Mouse (Mus musculus) stomach, postnatal 0 days (tissue): ENCODE data around the gene Tbc1d9b. TPM values are rescaled to one million over a fixed set of nuclear protein-coding genes. Genes with fewer than 3 reads are reported as not detected.
A peak's percentile ranks its signal among the peaks of the same experiment; 100 is the strongest.

ENCODE experiments used
- ATAC-seq: fragments of 200-750 bp; cut with Nextera tagmentation; 2 replicates; pipeline ENCODE4 v1.8.0; 2017; ENCODE audit not compliant: low FRiP score, low TSS enrichment
- DNase-seq: peaks from one replicate; pipeline ENCODE4 v3.0.0-alpha.2; 2016; ENCODE audit warnings: low spot score
- H3K27ac ChIP-seq: fragments of 300-500 bp; sonication (generic); replicated peaks from 2 replicates; pipeline ENCODE4 v1.5.1; 2014; ENCODE audit warnings: mild to moderate bottlenecking, control low read depth
- H3K27me3 ChIP-seq: fragments of 300-500 bp; sonication (generic); 2 replicates; pipeline ENCODE4 v1.6.1; 2014; ENCODE audit warnings: low read length; ENCODE audit not compliant: control insufficient read depth, insufficient read depth
- H3K36me3 ChIP-seq: fragments of 300-500 bp; sonication (generic); 2 replicates; pipeline ENCODE4 v1.6.1; 2014; ENCODE audit warnings: low read length, mixed read lengths; ENCODE audit not compliant: control insufficient read depth, insufficient read depth
- H3K4me1 ChIP-seq: fragments of 300-500 bp; sonication (generic); replicated peaks from 2 replicates; pipeline ENCODE4 v1.6.1; 2014; ENCODE audit warnings: antibody characterized with exemption; ENCODE audit not compliant: control insufficient read depth, insufficient read depth
- H3K4me2 ChIP-seq: fragments of 300-500 bp; sonication (generic); replicated peaks from 2 replicates; pipeline ENCODE4 v1.6.1; 2014; ENCODE audit warnings: low read depth, mild to moderate bottlenecking, control low read depth, moderate library complexity
- H3K4me3 ChIP-seq: fragments of 300-500 bp; sonication (generic); 2 replicates; pipeline ENCODE4 v1.5.1; 2014; ENCODE audit warnings: low read depth, low read length, control low read depth
- H3K9ac ChIP-seq: fragments of 300-500 bp; sonication (generic); 2 replicates; pipeline ENCODE4 v1.6.1; 2014; ENCODE audit warnings: mild to moderate bottlenecking, low read length, control low read depth, mixed read lengths
- H3K9me3 ChIP-seq: fragments of 300-500 bp; sonication (generic); 2 replicates; pipeline ENCODE4 v1.6.1; 2016; ENCODE audit warnings: low read length; ENCODE audit not compliant: control insufficient read depth
- CTCF ChIP-seq: IDR thresholded peaks from 2 replicates; pipeline ENCODE4 v1.5.1; 2016; ENCODE audit warnings: antibody characterized with exemption, low read depth, mild to moderate bottlenecking, moderate library complexity
- EP300 ChIP-seq: optimal IDR thresholded peaks from 2 replicates; pipeline ENCODE3; 2016; ENCODE audit warnings: antibody characterized with exemption
- WGBS: fragments of 180-500 bp; shearing (Covaris S2); extraction: QIAGEN DNeasy Blood & Tissue Kit; methylation state at CpG from one replicate; pipeline ENCODE4 v1.1.7; 2014; 5-methylcytosine and 5-hydroxymethylcytosine counted together
- polyA plus RNA-seq: library from polyadenylated mRNA; unstranded; fragments of >200 nt; fragmentation: Nextera tagmentation; extraction: Ambion mirVana; gene quantifications from 2 replicates; pipeline ENCODE4 v1.2.1, GENCODE M21; 2015

Tbc1d9b gene
- polyA plus RNA-seq, 1 experiment from 2014 or later, result 13.9 TPM

DNA sequence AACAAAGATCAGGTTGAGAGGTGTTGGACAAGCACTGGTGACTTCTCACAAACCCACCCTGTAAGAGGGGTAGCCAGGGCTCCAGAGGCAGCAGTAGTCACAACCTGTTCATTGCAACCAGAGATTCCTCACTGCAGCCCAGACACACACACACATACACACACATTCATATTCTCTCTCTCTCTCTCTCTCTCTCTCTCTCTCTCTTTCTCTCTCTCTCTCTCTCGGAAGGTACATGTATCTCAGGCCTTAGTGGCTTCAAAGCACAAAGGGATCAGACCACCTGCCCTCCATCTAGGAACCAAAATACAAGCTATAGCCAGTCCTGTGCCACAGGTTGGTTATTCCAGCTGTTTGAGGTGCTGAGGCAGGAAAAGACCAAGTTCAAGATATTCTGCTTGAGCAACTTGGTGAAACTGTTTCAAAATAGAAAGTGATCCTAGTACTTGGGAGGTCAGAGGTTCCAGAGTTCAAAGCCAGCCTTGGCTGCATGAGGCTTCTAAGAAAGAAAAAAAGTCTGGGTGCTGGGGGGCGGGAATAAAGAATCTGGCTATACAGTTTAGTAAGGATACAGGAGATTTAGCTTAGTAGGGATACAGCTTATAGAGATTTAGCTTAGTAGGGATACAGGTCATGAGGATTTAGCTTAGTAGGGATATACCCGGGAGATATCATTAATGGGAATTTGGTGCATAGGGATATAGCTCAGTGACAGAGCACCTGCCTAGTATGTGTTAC is 80.3 kb downstream of the Tbc1d9b start:
- Histone ChIP-seq H3K9ac (peak overlapping the region; percentile 100), H3K4me2 (peak overlapping the region; percentile 69)
- 96% methylated on average over 3 of the region's 3 CpGs for WGBS

GRCm38 (mm10) chr11:50212060-50212739 is 81.0 kb downstream of the Tbc1d9b start:
- Histone ChIP-seq H3K4me2 (no peak overlapping the region), H3K27ac (peak overlapping the region; percentile 81), H3K4me3 (no peak overlapping the region), H3K4me1 (peaks cover 13% of the 10 kb centered on the region; the same call in 1 of the 2 replicates), H3K27me3 (no peaks in the 10 kb centered on the region), H3K9ac (no peak overlapping the region), H3K36me3 (peaks cover 2% of the 10 kb centered on the region), H3K9me3 (no peaks in the 10 kb centered on the region)
- DNase-seq, result no peak
- TF ChIP-seq CTCF, result no peak
- no peak for TF ChIP-seq EP300
- no peak for ATAC-seq
- 68% methylated on average over 3 of the region's 3 CpGs for WGBS

More for the DNA sequence above, 80.3 kb downstream of the Tbc1d9b start:
- Histone ChIP-seq H3K36me3 (peaks cover 9% of the 10 kb centered on the region), H3K27me3 (no peaks in the 10 kb centered on the region), H3K4me3 (peak overlapping the region; percentile 100), H3K27ac (peak overlapping the region; percentile 100), H3K9me3 (no peaks in the 10 kb centered on the region), H3K4me1 (peaks cover 13% of the 10 kb centered on the region; the same call in 1 of the 2 replicates)
- DNase-seq (no peak), ATAC-seq (no peak)
- TF ChIP-seq EP300, result no peak
- no peak for TF ChIP-seq CTCF

DNA sequence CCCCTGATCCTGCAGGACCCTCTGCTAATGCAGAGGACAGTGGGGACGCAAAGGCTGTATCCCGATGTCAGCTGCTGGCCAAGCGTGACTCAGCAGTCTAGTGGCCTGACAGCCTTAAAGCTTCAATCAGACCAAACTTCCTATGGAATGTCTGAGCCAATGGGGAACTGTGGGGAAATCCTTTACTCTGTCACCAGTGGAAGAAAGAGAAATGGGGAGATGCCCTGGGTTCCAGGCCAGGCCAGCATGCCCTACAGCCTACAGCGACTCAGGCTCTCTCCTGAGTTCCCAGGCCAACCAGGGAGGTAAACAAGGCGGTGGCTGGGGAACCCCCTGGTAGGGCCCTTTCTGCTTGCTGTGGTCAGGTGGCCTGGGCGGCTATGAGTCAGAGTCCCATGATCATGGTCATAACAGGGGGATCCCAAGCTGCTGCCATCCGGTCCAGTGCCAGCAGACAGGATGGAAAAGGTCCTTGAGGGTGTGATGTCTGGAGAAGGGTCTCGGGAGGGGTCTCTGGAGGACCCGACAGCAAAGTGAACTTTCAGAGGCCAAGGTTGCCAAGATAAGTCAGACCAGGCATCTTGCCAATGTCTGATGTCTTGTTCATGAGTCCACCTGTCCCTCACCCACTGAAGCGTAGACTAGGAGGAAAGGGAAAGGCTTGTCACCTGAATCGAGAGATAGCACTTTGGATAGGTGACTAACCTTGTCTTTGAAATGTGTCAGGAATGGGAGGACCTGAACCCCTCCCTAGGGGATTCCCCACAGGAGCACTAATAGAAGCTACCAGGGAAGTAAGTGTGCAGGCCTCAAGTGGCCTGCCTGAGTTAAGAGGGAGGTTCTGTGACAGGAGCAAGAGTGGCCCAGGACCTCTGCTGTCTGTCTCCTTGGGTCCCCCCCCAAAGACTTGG is 81.9 kb downstream of the Tbc1d9b start:
- DNase-seq (peak; percentile 93), ATAC-seq (peak; percentile 83)
- Histone ChIP-seq H3K4me2 (no peak overlapping the region), H3K27me3 (no peaks in the 10 kb centered on the region), H3K9me3 (no peaks in the 10 kb centered on the region), H3K9ac (no peak overlapping the region), H3K4me3 (no peak overlapping the region), H3K27ac (peak overlapping the region; percentile 81), H3K4me1 (peaks cover 13% of the 10 kb centered on the region; the same call in 1 of the 2 replicates), H3K36me3 (no peaks in the 10 kb centered on the region; the same call in 1 of the 2 replicates)
- TF ChIP-seq CTCF (no peak), EP300 (no peak)
- 44% methylated on average over 11 of the region's 11 CpGs for WGBS

- WGBS, result 88% methylated on average over 6 of the region's 6 CpGs
Measured at GRCm38 (mm10) chr11:50214631-50215030, 83.4 kb downstream of the Tbc1d9b start.

DNA sequence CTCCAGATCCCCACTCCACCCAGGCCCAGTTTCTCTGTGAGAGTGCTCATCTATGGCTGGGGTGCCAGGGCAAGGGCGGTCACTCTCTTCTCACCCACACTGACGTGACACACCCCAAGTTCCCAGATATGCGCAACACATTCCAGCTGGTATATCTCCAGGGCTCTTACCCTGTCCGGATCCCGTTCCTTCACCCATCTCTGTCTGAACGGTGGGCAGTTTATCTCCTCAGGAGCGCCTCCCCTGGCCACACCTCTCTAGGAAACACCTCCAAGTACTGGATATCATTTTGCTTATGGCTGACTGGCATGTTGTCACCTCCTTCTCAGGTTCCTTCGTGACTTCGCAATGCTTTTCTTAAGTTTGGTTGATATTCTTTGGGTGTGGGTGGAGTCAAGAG is 84.4 kb downstream of the Tbc1d9b start:
- Histone ChIP-seq H3K9me3 (no peaks in the 10 kb centered on the region), H3K4me1 (peaks cover 9% of the 10 kb centered on the region; the same call in 1 of the 2 replicates), H3K4me2 (no peak overlapping the region), H3K9ac (no peak overlapping the region), H3K4me3 (no peak overlapping the region), H3K27ac (no peak overlapping the region), H3K36me3 (no peaks in the 10 kb centered on the region), H3K27me3 (no peaks in the 10 kb centered on the region)
- WGBS, result 33% methylated on average over 9 of the region's 9 CpGs
- DNase-seq (no peak), ATAC-seq (no peak)
- 0 out of 2 replicates have a peak, but pooled peaks have one; percentile 15 for TF ChIP-seq CTCF
- TF ChIP-seq EP300, result no peak

More at GRCm38 (mm10) chr11:50214631-50215030, 83.4 kb downstream of the Tbc1d9b start:
- Histone ChIP-seq H3K27me3 (no peaks in the 10 kb centered on the region), H3K27ac (no peak overlapping the region), H3K9ac (no peak overlapping the region), H3K36me3 (no peaks in the 10 kb centered on the region), H3K9me3 (no peaks in the 10 kb centered on the region), H3K4me1 (peaks cover 9% of the 10 kb centered on the region; the same call in 1 of the 2 replicates), H3K4me2 (no peak overlapping the region), H3K4me3 (no peak overlapping the region)
- DNase-seq (no peak), ATAC-seq (no peak)
- TF ChIP-seq CTCF (no peak), EP300 (no peak)
